ENCODE assay signal across 7 mouse cellular contexts in genomic region chr11:94161267-94161646, GRCm38 (mm10). TPM values are rescaled to one million over a fixed set of nuclear protein-coding genes. Genes with fewer than 3 reads are reported as not detected.
DNase-seq lines count a peak whose midpoint lies in the region; ATAC-seq and TF ChIP-seq lines count a peak whose summit lies in the region.

No protein-coding gene starts in this region.

- H3K4me3 ChIP-seq in ES-Bruce4 (ENCODE audit: low read depth, low read length) (no peak overlapping the region), macrophage (ENCODE audit: inconsistent target) (no peak overlapping the region)
- no peak overlapping the region for H3K4me3 ChIP-seq in embryonic facial prominence, embryonic 15.5 days (replicated peaks)

- peak overlapping the region; percentile 20; the same call in 1 of the 2 replicates for H3K27ac ChIP-seq in ES-Bruce4 (ENCODE audit: insufficient read depth, low read length)
- H3K27ac ChIP-seq in embryonic facial prominence, embryonic 15.5 days (replicated peaks): peak overlapping the region; percentile 79
- H3K27ac ChIP-seq in macrophage: peak overlapping the region; percentile 92

- H3K4me1 ChIP-seq in ES-Bruce4 (ENCODE audit: control insufficient read depth, insufficient read depth, low read length): peaks cover 23% of the 10 kb centered on the region
- peaks cover 37% of the 10 kb centered on the region for H3K4me1 ChIP-seq in embryonic facial prominence, embryonic 15.5 days

- H3K27me3 ChIP-seq in ES-Bruce4 (ENCODE audit: control insufficient read depth, insufficient read depth, low read length, poor library complexity, severe bottlenecking): no peaks in the 10 kb centered on the region
- no peaks in the 10 kb centered on the region for H3K27me3 ChIP-seq in embryonic facial prominence, embryonic 15.5 days

- H3K79me2 ChIP-seq in macrophage (ENCODE audit: inconsistent target): no peaks in the 10 kb centered on the region

- WGBS in embryonic facial prominence, embryonic 15.5 days: 41% methylated on average over 9 of the region's 9 CpGs
- 3% methylated on average over 7 of the region's 9 CpGs for WGBS in macrophage (ENCODE audit: missing documents)

- H3K9me3 ChIP-seq in ES-Bruce4 (replicated peaks; ENCODE audit: control insufficient read depth, insufficient read depth, low read length, poor library complexity, severe bottlenecking): no peaks in the 10 kb centered on the region
- H3K9me3 ChIP-seq in embryonic facial prominence, embryonic 15.5 days (replicated peaks): no peaks in the 10 kb centered on the region

- peak overlapping the region; percentile 29; the same call in 1 of the 2 replicates for H3K9ac ChIP-seq in ES-Bruce4 (ENCODE audit: low read depth, poor library complexity, severe bottlenecking)
- H3K9ac ChIP-seq in embryonic facial prominence, embryonic 15.5 days: no peak overlapping the region

- peak; percentile 86 for DNase-seq in adrenal gland, postnatal 10 days
- peak; percentile 50 for DNase-seq in heart, postnatal 4 days
- DNase-seq in layer of hippocampus, postnatal 36 days: peak; percentile 14 to 31
- DNase-seq in testis, postnatal 14 days (ENCODE audit: low spot score): peak; percentile 47

- 0 out of 2 replicates have a peak, but pooled peaks have one; percentile 39 for ATAC-seq in embryonic facial prominence, embryonic 15.5 days (ENCODE audit: insufficient number of reproducible peaks, low FRiP score, low TSS enrichment, low read depth)

- no peaks in the 10 kb centered on the region for H3K36me3 ChIP-seq in ES-Bruce4 (ENCODE audit: control insufficient read depth, insufficient read depth, low read length, poor library complexity, severe bottlenecking)
- no peaks in the 10 kb centered on the region for H3K36me3 ChIP-seq in embryonic facial prominence, embryonic 15.5 days
- H3K36me3 ChIP-seq in macrophage (ENCODE audit: inconsistent target): no peaks in the 10 kb centered on the region

- peak overlapping the region; percentile 40 for H3K4me2 ChIP-seq in embryonic facial prominence, embryonic 15.5 days (replicated peaks)

- TF ChIP-seq CTCF in ES-Bruce4 (IDR thresholded peaks at IDR 0.05; ENCODE audit: low read depth, low read length): no peak

- TF ChIP-seq EP300 in ES-Bruce4 (IDR thresholded peaks at IDR 0.05; ENCODE audit: insufficient read depth, low read depth, low read length): no peak

- no peak for TF ChIP-seq POLR2A in ES-Bruce4 (IDR thresholded peaks at IDR 0.05; ENCODE audit: insufficient read depth, low read length)

RNA-seq across cellular contexts. Expression of gene Tob1, which starts 50.0 kb away (rescaled TPM):
- 20.0 and 21.2 TPM in 2 replicates for polyA plus RNA-seq in ES-Bruce4 (2011; ENCODE audit: insufficient read depth, insufficient read length, low read depth, missing spikeins)
- total RNA-seq in adrenal gland, postnatal 10 days (2021): 100 to 1,000 TPM; 111 to 183 TPM
- polyA plus RNA-seq in embryonic facial prominence, embryonic 15.5 days (2015; fragmentation: Nextera tagmentation; extraction: Ambion mirVana): 37.8 and 38.1 TPM in 2 replicates
- total RNA-seq in heart, postnatal 4 days (2021): 10 to 100 TPM; 62.2 to 69.9 TPM
- total RNA-seq in layer of hippocampus, postnatal 36 days (2021): 10 to 100 TPM; 37.5 to 37.7 TPM
- 10 to 100 TPM in 4 of 26 experiments, 1 to 10 TPM in 22; 2.3 to 11.6 (median 6.5) TPM for total RNA-seq in macrophage (2018; cell fraction: chromatin; rRNA removed)
- total RNA-seq in macrophage (2018; cell fraction: cytosol; rRNA removed): 10 to 100 TPM in 20 of 26 experiments, 1 to 10 TPM in 6; 7.5 to 30.2 (median 12.2) TPM
- total RNA-seq in macrophage (2018; cell fraction: nucleus; rRNA removed): 10 to 100 TPM in 18 of 26 experiments, 1 to 10 TPM in 8; 6.4 to 29.1 (median 13.5) TPM
- polyA plus RNA-seq in macrophage (2018): 11.5 to 13.3 TPM (median 11.7 TPM) in 3 replicates

Comparison
In these comparisons a context has a peak if more than half of its experiments do, and no peak if none do; other contexts are left out.
1. H3K27ac ChIP-seq: peak in every context shown above with its lines; median percentile 92 in macrophage; 79 in embryonic facial prominence, embryonic 15.5 days; 20 in ES-Bruce4.
2. DNase-seq: peak in every context shown above with its lines; median percentile 86 in adrenal gland, postnatal 10 days; 50 in heart, postnatal 4 days; 47 in testis, postnatal 14 days; 22 in layer of hippocampus, postnatal 36 days.